Mouse (Mus musculus) limb, embryonic 10.5 days (tissue): ENCODE measurements around the gene Gm20671. TPM values are rescaled to one million over a fixed set of nuclear protein-coding genes. Genes with fewer than 3 reads are reported as not detected.

Experiments
- DNase-seq: peaks from one replicate; pipeline ENCODE4 v3.0.0-alpha.2; 2017; ENCODE audit warnings: low spot score
- H3K27ac ChIP-seq: fragments of 300-500 bp; sonication (generic); 2 replicates; pipeline ENCODE4 v1.5.1; 2016; ENCODE audit warnings: mild to moderate bottlenecking
- H3K27me3 ChIP-seq: fragments of 300-500 bp; sonication (generic); 2 replicates; pipeline ENCODE4 v1.6.1; 2016; ENCODE audit warnings: low read depth, mild to moderate bottlenecking; ENCODE audit not compliant: poor library complexity, severe bottlenecking
- H3K36me3 ChIP-seq: fragments of 300-500 bp; sonication (generic); 2 replicates; pipeline ENCODE4 v1.6.1; 2016; ENCODE audit warnings: mild to moderate bottlenecking, moderate library complexity
- H3K4me1 ChIP-seq: fragments of 300-500 bp; sonication (generic); 2 replicates; pipeline ENCODE4 v1.6.1; 2016
- H3K4me3 ChIP-seq: fragments of 300-500 bp; sonication (generic); 2 replicates; pipeline ENCODE4 v1.5.1; 2016; ENCODE audit warnings: mild to moderate bottlenecking, moderate library complexity
- H3K9me3 ChIP-seq: fragments of 300-500 bp; sonication (generic); replicated peaks from 2 replicates; pipeline ENCODE4 v1.6.1; 2016; ENCODE audit warnings: mild to moderate bottlenecking
- WGBS: fragments of 180-500 bp; shearing (Covaris S2); methylation state at CpG from one replicate; pipeline ENCODE4 v1.1.7; 2016; 5-methylcytosine and 5-hydroxymethylcytosine counted together
- polyA plus RNA-seq: library from polyadenylated mRNA; unstranded; fragments of >200 nt; fragmentation: Nextera tagmentation; extraction: Ambion mirVana; gene quantifications from 2 replicates; pipeline ENCODE4 v1.2.1, GENCODE M21; 2016

Gm20671 gene
- polyA plus RNA-seq, 1 experiment from 2014 or later, result not detected

DNA sequence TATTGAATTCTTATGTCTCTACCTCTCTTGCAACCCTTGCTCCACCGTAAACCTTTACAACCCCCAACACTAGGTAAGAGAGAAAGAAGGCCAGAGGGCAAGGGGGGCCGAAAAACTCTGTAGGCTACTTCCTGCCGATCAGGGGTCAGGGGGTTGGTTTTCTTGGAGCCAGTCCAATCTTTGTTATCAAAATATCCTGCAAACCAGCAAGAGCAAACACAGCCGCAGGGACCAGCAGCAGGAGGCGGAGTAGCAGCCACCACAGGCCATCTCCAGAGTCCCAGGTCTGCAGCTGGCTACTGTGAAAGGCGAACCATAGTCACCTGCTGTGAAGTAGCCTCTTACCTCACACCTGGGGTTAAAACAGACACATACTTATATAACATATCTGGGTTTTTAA is 108.0 kb downstream of the Gm20671 start:
- Histone ChIP-seq H3K4me1 (peaks cover 3% of the 10 kb centered on the region), H3K27me3 (no peaks in the 10 kb centered on the region), H3K36me3 (no peaks in the 10 kb centered on the region), H3K9me3 (no peaks in the 10 kb centered on the region), H3K4me3 (no peak overlapping the region), H3K27ac (no peak overlapping the region)
- no peak for DNase-seq
- WGBS, result 69% methylated on average over 6 of the region's 6 CpGs

GRCm38 (mm10) chr5:32717726-32718125 is 109.2 kb downstream of the Gm20671 start:
- Histone ChIP-seq H3K4me3 (no peak overlapping the region), H3K4me1 (peaks cover 7% of the 10 kb centered on the region), H3K27me3 (no peaks in the 10 kb centered on the region), H3K27ac (no peak overlapping the region), H3K9me3 (no peaks in the 10 kb centered on the region), H3K36me3 (no peaks in the 10 kb centered on the region)
- WGBS, result 70% methylated on average over 1 of the region's 1 CpGs
- DNase-seq, result no peak

DNA sequence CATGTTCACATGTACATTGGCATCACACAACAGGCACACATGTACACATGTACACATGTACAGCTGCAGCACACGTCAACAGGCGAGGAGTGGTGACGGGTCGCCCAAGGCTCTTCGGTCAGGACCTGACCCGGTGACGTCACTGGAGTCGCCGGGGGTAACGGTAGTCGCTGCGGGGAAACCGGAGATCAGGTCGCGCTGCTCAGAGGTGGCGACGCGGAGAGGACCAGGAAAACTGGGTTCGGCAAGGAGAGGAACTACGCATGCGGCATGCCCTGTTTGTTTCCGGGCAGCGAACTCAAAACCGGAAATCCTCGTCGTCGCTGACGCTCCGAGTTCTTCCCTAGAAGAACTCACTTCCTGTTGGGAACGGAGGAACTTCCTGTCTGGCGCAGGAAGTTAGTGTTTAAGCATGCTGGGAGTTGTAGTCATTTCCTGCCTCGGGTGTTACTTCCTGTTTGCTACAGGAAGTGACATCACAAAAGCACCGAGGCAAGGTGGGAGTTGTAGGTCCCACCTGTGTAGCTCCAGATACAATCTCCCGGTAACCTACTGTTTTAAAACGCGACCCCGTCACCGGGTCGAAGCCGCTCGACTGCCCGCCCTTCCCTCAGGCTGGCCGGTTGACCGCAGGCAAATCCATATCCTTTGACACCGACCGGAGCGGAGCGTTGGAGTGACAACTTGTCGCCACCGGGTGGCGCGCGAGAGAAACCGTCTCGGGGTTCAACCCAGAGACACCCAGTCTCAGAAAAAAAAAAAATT is 113.0 kb downstream of the Gm20671 start:
- H3K27me3 ChIP-seq, result no peaks in the 10 kb centered on the region
- DNase-seq, result peak; percentile 92
- peaks cover 5% of the 10 kb centered on the region for H3K4me1 ChIP-seq
- H3K9me3 ChIP-seq, result no peaks in the 10 kb centered on the region
- peak overlapping the region; percentile 83 for H3K27ac ChIP-seq
- 2% methylated on average over 55 of the region's 55 CpGs for WGBS
- no peaks in the 10 kb centered on the region for H3K36me3 ChIP-seq
- peak overlapping the region; percentile 66 for H3K4me3 ChIP-seq

DNA sequence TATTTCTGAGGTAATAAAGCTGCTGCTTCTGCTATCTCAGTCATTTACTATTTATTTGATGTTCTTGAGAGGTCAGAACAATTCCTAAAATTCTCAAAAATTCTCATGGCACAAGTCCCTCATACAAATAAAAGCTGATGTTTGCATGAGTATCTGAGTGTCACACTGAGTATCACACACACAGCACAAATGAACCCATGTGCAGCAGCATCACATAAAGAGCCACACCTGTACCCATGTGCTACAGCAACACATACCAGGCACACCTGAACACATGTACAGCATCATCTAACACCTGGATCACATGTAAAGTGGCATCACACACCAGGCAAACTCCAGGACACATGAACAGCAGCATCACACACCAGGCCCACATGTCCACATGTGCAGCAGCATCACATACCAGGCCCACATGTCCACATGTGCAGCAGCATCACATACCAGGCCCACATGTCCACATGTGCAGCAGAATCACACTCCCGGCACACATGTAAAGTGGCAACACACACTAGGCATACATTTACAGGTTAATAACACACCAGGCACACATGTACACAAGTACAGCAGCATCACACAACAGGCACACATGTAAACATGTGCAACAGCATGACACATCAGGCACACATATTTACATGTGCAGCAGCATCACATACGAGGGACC is 113.7 kb downstream of the Gm20671 start:
- H3K27ac ChIP-seq, result peak overlapping the region; percentile 83
- no peaks in the 10 kb centered on the region for H3K36me3 ChIP-seq
- H3K9me3 ChIP-seq, result no peaks in the 10 kb centered on the region
- DNase-seq, result peak; percentile 56
- H3K4me1 ChIP-seq, result peaks cover 4% of the 10 kb centered on the region; the same call in 1 of the 2 replicates
- H3K4me3 ChIP-seq, result peak overlapping the region; percentile 66
- H3K27me3 ChIP-seq, result no peaks in the 10 kb centered on the region
- WGBS, result 29% methylated on average over 2 of the region's 2 CpGs

DNA sequence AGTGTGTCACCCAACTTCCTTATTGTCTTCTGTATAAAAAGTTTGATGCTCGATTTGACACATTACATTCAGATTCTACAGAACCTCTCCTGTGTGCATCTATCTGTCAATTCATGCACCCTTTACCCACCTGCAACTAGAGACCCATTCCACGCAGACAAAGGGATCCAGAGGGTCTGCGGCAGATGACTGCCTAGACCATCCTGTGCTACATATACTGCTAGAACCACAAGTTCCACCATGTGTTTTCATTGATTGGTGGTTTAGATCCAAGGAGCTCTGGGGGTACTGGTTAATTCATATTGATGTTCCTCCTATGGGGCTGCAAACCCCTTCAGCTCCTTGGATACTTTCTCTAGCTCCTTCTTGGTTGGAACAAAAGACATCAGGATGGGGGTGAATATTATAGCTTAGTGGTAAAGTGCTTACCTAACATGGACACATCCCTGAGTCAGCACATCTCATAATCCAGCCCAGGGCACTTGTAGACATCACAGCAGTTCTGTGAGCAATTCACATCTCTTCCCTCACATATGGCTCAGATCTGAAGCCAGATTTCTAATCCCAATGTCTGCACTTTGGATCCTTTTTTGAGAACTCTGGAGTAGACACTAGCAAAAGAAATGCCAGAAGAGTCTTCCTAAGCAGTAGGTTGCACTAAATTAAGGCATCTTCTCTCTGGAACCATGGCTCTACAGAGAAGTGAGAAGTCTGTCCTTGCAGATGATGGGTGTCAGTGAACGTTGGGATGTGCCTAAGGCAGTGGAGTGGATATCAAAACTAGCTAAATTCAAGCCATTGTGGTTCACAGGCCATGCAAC is 114.5 kb downstream of the Gm20671 start:
- Histone ChIP-seq H3K27me3 (no peaks in the 10 kb centered on the region), H3K4me1 (peaks cover 4% of the 10 kb centered on the region; the same call in 1 of the 2 replicates), H3K4me3 (peak overlapping the region; percentile 66; the same call in 1 of the 2 replicates), H3K36me3 (no peaks in the 10 kb centered on the region), H3K27ac (no peak overlapping the region), H3K9me3 (no peaks in the 10 kb centered on the region)
- no peak for DNase-seq
- 75% methylated on average over 4 of the region's 4 CpGs for WGBS

DNA sequence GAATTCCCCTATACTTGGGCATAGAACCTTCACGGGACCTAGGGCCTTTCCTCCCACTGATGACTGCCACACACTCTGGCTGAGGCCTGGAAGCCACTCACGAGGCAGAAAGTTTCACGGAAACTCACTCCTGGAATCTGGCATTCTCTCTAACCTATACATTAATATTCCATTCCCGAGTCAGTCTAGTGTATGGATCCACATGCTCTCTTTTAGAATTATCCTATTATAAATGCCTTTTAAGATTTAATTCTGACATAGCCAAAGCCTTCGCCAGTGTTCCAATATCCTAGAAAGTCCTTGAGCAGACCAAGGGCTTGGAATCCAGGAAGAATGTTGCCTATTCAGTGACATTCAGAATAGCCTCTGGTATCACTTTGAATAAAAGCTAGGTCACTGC is 115.4 kb downstream of the Gm20671 start:
- no peak overlapping the region for H3K27ac ChIP-seq
- no peaks in the 10 kb centered on the region for H3K9me3 ChIP-seq
- WGBS, result 78% methylated on average over 5 of the region's 5 CpGs
- H3K4me1 ChIP-seq, result peaks cover 4% of the 10 kb centered on the region; the same call in 1 of the 2 replicates
- H3K36me3 ChIP-seq, result no peaks in the 10 kb centered on the region
- H3K4me3 ChIP-seq, result no peak overlapping the region
- DNase-seq, result no peak
- H3K27me3 ChIP-seq, result no peaks in the 10 kb centered on the region

DNA sequence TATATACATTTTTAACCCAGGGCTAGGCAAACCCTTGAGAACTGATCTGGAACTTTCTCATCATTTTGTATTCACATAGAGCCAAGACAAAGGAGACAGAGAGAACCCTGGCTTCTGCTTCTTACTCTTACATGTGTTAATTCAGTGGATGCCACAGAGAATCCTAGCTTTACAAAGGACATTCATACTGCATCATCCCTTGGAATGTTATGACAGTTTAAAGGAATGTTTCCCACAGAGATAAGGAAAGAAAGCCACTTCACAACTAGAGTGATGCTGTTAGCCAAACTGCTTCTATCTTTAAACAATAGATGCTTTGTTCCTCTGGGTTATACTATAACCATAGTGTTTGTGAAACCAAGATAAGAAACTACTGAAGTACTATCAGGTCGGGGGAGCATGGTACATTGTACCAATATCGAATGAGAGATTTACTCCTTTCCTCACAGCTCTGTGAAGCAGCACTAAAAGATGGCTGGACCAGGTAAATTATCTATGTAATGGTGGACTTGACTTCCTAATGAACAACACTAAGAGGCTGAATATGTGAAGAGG is 120.6 kb downstream of the Gm20671 start:
- no peaks in the 10 kb centered on the region for H3K9me3 ChIP-seq
- H3K27me3 ChIP-seq, result no peaks in the 10 kb centered on the region
- H3K27ac ChIP-seq, result no peak overlapping the region
- H3K4me3 ChIP-seq, result no peak overlapping the region
- 84% methylated on average over 2 of the region's 2 CpGs for WGBS
- no peaks in the 10 kb centered on the region for H3K36me3 ChIP-seq
- no peaks in the 10 kb centered on the region for H3K4me1 ChIP-seq
- no peak for DNase-seq

DNA sequence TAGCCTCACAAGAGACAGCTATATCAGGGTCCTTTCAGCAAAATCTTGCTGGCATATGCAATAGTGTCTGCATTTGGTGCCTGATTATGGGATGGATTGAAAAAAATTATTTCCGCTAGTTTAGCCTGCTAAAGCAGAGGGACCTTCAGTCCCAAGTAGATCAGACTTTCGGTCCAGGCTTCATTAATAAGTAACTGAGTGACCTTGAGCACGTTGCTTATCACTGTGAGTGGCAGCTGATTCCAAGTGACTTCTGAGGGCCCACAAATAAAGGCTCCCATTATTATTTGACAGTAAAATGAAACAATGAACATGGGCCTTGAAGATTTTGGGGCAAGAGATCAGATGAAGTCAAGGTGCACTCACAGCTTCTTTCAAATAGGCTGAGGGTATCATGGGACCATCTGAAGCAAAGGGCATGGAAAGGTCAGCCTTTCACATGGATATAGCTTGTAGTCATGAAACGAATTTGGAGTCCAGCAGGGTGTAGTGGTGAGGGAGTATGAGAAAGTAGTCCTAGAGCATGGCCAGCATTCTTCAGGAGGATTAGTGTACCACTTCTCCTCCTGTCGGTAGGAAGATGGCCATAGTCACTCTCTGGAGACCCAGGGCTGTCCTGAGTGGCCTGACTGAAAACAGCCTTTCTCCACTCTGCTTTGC is 129.6 kb downstream of the Gm20671 start:
- Histone ChIP-seq H3K27ac (no peak overlapping the region), H3K27me3 (no peaks in the 10 kb centered on the region), H3K9me3 (no peaks in the 10 kb centered on the region), H3K36me3 (no peaks in the 10 kb centered on the region), H3K4me3 (no peak overlapping the region), H3K4me1 (no peaks in the 10 kb centered on the region)
- no peak for DNase-seq
- WGBS, result 79% methylated on average over 5 of the region's 5 CpGs

GRCm38 (mm10) chr5:32693411-32693810 is 133.5 kb downstream of the Gm20671 start:
- no peaks in the 10 kb centered on the region for H3K9me3 ChIP-seq
- no peaks in the 10 kb centered on the region for H3K27me3 ChIP-seq
- H3K4me1 ChIP-seq, result no peaks in the 10 kb centered on the region
- no peak for DNase-seq
- peaks cover 3% of the 10 kb centered on the region; the same call in 1 of the 2 replicates for H3K36me3 ChIP-seq
- WGBS, result 66% methylated on average over 2 of the region's 2 CpGs
- H3K27ac ChIP-seq, result no peak overlapping the region
- no peak overlapping the region for H3K4me3 ChIP-seq

Other genes with a start within 250 kb of the Gm20671 start
- 33.7 and 35.7 TPM in 2 replicates for gene Yes1, start 215.9 kb downstream of the Gm20671 start, polyA plus RNA-seq
- gene Pisd, start 41.5 kb downstream of the Gm20671 start, polyA plus RNA-seq, result 77.7 and 80.1 TPM in 2 replicates
- gene Prr14l, start 27.1 kb upstream of the Gm20671 start, polyA plus RNA-seq, result 20.7 and 21.8 TPM in 2 replicates
- 37.9 TPM in 2 replicates for gene Depdc5, start 36.6 kb upstream of the Gm20671 start, polyA plus RNA-seq
- gene Ywhah, start 191.7 kb upstream of the Gm20671 start, polyA plus RNA-seq, result 387 and 397 TPM in 2 replicates